Mouse (Mus musculus) liver, adult 2 months (tissue): ENCODE measurements around the gene Phldb1. TPM values are rescaled to one million over a fixed set of nuclear protein-coding genes. Genes with fewer than 3 reads are reported as not detected.

Experiments used
- DNase-seq: peaks from one replicate; pipeline ENCODE4 v3.0.0-alpha.2; 2011; ENCODE audit warnings: low read depth, low spot score; ENCODE audit errors: extremely low read depth
- H3K27ac ChIP-seq: fragments of 200-500 bp; replicated peaks from 2 replicates; pipeline ENCODE4 v1.5.1; 2012; ENCODE audit warnings: low read depth, mild to moderate bottlenecking, control low read depth, inconsistent platforms, low read length; ENCODE audit not compliant: insufficient read depth
- H3K27me3 ChIP-seq: fragments of 200-500 bp; 2 replicates; pipeline ENCODE4 v1.6.1; 2012; ENCODE audit warnings: mild to moderate bottlenecking, moderate library complexity, low read length, inconsistent platforms; ENCODE audit not compliant: control insufficient read depth, insufficient read depth
- H3K36me3 ChIP-seq: fragments of 200-500 bp; 2 replicates; pipeline ENCODE4 v1.6.1; 2012; ENCODE audit warnings: low read length, inconsistent platforms; ENCODE audit not compliant: control insufficient read depth, insufficient read depth
- H3K4me1 ChIP-seq: fragments of 200-500 bp; 2 replicates; pipeline ENCODE4 v1.6.1; 2011; ENCODE audit warnings: low read length; ENCODE audit not compliant: control insufficient read depth, insufficient read depth
- H3K4me3 ChIP-seq: fragments of 200-500 bp; 2 replicates; pipeline ENCODE4 v1.5.1; 2011; ENCODE audit warnings: low read depth, mild to moderate bottlenecking, control low read depth, low read length, moderate library complexity; ENCODE audit not compliant: insufficient read depth
- H3K79me2 ChIP-seq: fragments of 200-500 bp; 2 replicates; pipeline ENCODE4 v1.6.1; 2012; ENCODE audit warnings: inconsistent platforms, mild to moderate bottlenecking, low read length, moderate library complexity; ENCODE audit not compliant: control insufficient read depth, insufficient read depth
- H3K9ac ChIP-seq: fragments of 200-500 bp; 2 replicates; pipeline ENCODE4 v1.6.1; 2012; ENCODE audit warnings: low read depth, mild to moderate bottlenecking, control low read depth, inconsistent platforms, low read length
- CTCF ChIP-seq: fragments of 200-500 bp; IDR thresholded peaks from 2 replicates; pipeline ENCODE4 v1.5.1; 2011; ENCODE audit warnings: low read depth, low read length, control low read depth
- POLR2A ChIP-seq: fragments of 200-500 bp; IDR thresholded peaks from 2 replicates; pipeline ENCODE4 v1.6.1; 2011; ENCODE audit warnings: low read length, control low read depth; ENCODE audit not compliant: insufficient read depth; ENCODE audit errors: extremely low read depth
- WGBS: fragments of 180-500 bp; shearing (Covaris S2); methylation state at CpG from one replicate; pipeline ENCODE4 v1.1.7; 2018; 5-methylcytosine and 5-hydroxymethylcytosine counted together
- polyA plus RNA-seq: library from polyadenylated mRNA; depleted of rRNA; stranded (reverse); fragments of >200 nt; gene quantifications from 2 replicates; pipeline ENCODE4 v1.2.3, GENCODE M21; 2012
- total RNA-seq: library from RNA; depleted of rRNA; stranded (reverse); fragments of >200 nt; gene quantifications from 2 replicates; pipeline ENCODE4 v1.2.3, GENCODE M21; 2014

Gene Phldb1
- total and polyA plus RNA-seq, 2 experiments, result 2.2 to 5.9 TPM

- under 1% methylated on average over 82 of the region's 82 CpGs for WGBS
- H3K27me3 ChIP-seq, result no peaks in the 10 kb centered on the region
- TF ChIP-seq POLR2A (peak; percentile 81), CTCF (no peak)
- peak within 1 kb of the TSS; percentile 98 for H3K4me3 ChIP-seq
- peaks cover 15% of the 10 kb centered on the region for H3K4me1 ChIP-seq
- H3K79me2 ChIP-seq, result peaks cover 23% of the 10 kb centered on the region
- peak within 1 kb of the TSS; percentile 96 for H3K27ac ChIP-seq
- peak within 1 kb of the TSS; percentile 99 for H3K9ac ChIP-seq
- no peaks in the 10 kb centered on the region for H3K36me3 ChIP-seq
- peak; percentile 74 for DNase-seq
These were observed 32.4 kb upstream of the Phldb1 start, which contains the start of the genes Arcn1 and Ift46 for GRCm38 (mm10) chr9:44767101-44768028. Gene Arcn1, minus strand, starts transcription at chr9:44767845. Gene Ift46, plus strand, starts transcription at chr9:44767908.

GRCm38 (mm10) chr9:44760873-44761272 lies 25.9 kb upstream of the Phldb1 start:
- no peak overlapping the region for H3K27ac ChIP-seq
- 4% methylated on average over 2 of the region's 2 CpGs for WGBS
- H3K79me2 ChIP-seq, result peaks cover 27% of the 10 kb centered on the region; the same call in 1 of the 2 replicates
- no peak overlapping the region for H3K9ac ChIP-seq
- peaks cover 25% of the 10 kb centered on the region for H3K36me3 ChIP-seq
- H3K4me1 ChIP-seq, result peaks cover 22% of the 10 kb centered on the region
- TF ChIP-seq POLR2A, result no peak
- TF ChIP-seq CTCF, result no peak
- no peak for DNase-seq
- no peaks in the 10 kb centered on the region for H3K27me3 ChIP-seq
- no peak overlapping the region for H3K4me3 ChIP-seq

- DNase-seq, result no peak
- Histone ChIP-seq H3K27ac (no peak overlapping the region), H3K79me2 (no peaks in the 10 kb centered on the region; the same call in 1 of the 2 replicates), H3K4me1 (no peaks in the 10 kb centered on the region), H3K4me3 (no peak overlapping the region), H3K9ac (no peak overlapping the region), H3K36me3 (peaks cover 74% of the 10 kb centered on the region), H3K27me3 (no peaks in the 10 kb centered on the region)
- 93% methylated on average over 7 of the region's 7 CpGs for WGBS
- no peak for TF ChIP-seq POLR2A
- no peak for TF ChIP-seq CTCF
These were observed 13.5 kb upstream of the Phldb1 start for GRCm38 (mm10) chr9:44748473-44748872.

- peaks cover 71% of the 10 kb centered on the region for H3K36me3 ChIP-seq
- H3K4me1 ChIP-seq, result no peaks in the 10 kb centered on the region
- no peaks in the 10 kb centered on the region for H3K27me3 ChIP-seq
- no peak for DNase-seq
- H3K79me2 ChIP-seq, result no peaks in the 10 kb centered on the region; the same call in 1 of the 2 replicates
- no peak overlapping the region for H3K27ac ChIP-seq
- H3K4me3 ChIP-seq, result no peak overlapping the region
- 91% methylated on average over 3 of the region's 3 CpGs for WGBS
- TF ChIP-seq POLR2A, result no peak
- TF ChIP-seq CTCF, result no peak
- H3K9ac ChIP-seq, result no peak overlapping the region
These were observed 12.3 kb upstream of the Phldb1 start for GRCm38 (mm10) chr9:44747341-44747740.

GRCm38 (mm10) chr9:44746666-44747065 lies 11.7 kb upstream of the Phldb1 start:
- 76% methylated on average over 3 of the region's 3 CpGs for WGBS
- no peaks in the 10 kb centered on the region; the same call in 1 of the 2 replicates for H3K79me2 ChIP-seq
- DNase-seq, result no peak
- no peak overlapping the region for H3K4me3 ChIP-seq
- H3K36me3 ChIP-seq, result peaks cover 67% of the 10 kb centered on the region
- H3K27ac ChIP-seq, result no peak overlapping the region
- H3K27me3 ChIP-seq, result no peaks in the 10 kb centered on the region
- no peak overlapping the region for H3K9ac ChIP-seq
- no peak for TF ChIP-seq CTCF
- no peak for TF ChIP-seq POLR2A
- no peaks in the 10 kb centered on the region for H3K4me1 ChIP-seq
